Mouse (Mus musculus) urinary bladder, postnatal 25 days (tissue): ENCODE results near the gene Fam49a.
"Not testable (repeated sequence)": the region's sequence is repeated elsewhere in the genome, so short reads cannot be mapped to it uniquely, and the experiment has no call there.

Source experiments
- DNase-seq: peaks from one replicate; pipeline ENCODE4 v3.0.0; 2022; ENCODE audit warnings: low spot score

The Fam49a gene

DNA sequence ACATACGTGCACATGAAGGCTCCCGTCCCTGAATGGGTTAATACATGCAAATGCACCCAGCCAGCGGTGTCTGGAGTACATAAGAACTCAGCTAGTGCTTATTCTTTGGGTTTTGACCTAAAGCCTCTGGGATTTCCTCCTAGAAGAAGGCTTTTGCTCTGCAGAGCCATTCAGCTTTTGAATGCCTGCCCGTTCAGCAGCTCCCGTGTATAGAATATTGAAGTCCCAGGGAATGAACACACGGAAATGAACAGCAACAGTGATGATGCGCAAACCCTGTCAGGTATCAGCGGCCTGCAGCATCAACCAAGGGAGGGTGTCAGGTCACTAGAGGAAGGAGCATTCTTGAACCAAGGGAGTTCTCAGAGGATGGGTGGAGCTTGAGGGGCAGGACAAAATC, 52.4 kb downstream of the Fam49a start:
- no peak for DNase-seq

DNA sequence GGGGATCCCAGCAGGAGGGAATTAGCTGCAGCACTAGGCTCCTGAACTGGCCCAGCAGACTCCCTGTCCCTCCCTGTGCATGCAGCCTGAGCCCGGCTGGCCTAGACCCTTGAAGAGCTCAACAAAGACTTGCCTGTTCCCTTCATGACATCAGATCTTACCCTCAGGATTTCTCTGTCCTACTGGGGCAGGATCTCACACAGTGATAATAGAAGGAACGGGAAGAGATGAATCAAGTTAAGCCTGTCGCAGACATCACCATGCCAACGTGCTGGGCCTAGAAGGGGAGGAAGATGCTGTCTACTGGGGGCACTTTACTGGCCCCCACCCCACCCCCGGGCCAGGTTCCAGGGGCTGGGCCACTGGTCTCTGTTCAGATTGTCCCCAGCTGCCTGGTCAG, 53.1 kb downstream of the Fam49a start:
- DNase-seq = no peak

DNA sequence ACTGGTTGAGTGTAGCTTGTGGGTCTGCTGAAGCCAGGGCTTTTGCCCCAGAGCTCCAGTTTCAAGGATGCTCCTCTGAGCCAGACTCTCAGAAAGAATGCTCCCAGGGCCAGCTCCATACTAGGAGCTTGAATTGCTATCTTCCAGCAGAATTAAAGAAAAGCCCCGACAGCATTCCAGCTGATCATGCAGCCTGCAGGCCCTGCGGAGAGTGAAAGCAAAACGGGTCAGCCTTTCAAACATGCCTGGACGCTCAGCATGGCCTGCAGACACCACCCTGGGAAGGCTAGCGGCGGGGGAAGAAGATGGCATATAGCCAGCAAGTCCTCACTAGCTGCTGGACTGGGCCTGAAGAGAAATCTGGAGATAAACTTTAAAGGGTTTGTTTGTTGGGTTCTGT, 55.0 kb downstream of the Fam49a start:
- no peak for DNase-seq

DNA sequence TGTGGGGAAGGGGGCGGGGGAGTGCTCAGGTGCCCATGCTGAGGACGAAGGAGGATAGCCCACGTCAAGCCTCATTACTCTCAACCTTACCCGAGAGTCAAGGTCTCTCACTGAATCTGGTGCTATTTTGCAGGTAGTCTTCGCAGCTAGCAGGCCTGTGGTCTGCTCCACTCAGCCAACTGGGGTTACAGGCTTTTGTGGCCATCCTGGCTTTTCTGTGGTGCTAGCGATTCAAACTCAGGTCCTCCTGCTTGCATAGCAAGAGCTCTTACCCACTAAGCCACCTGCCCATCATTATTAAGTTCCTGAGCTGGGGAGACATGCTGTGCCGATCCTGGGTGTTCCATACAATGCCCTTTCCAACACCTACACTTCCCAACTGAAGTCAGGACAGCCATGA, 55.7 kb downstream of the Fam49a start:
- DNase-seq = no peak

DNA sequence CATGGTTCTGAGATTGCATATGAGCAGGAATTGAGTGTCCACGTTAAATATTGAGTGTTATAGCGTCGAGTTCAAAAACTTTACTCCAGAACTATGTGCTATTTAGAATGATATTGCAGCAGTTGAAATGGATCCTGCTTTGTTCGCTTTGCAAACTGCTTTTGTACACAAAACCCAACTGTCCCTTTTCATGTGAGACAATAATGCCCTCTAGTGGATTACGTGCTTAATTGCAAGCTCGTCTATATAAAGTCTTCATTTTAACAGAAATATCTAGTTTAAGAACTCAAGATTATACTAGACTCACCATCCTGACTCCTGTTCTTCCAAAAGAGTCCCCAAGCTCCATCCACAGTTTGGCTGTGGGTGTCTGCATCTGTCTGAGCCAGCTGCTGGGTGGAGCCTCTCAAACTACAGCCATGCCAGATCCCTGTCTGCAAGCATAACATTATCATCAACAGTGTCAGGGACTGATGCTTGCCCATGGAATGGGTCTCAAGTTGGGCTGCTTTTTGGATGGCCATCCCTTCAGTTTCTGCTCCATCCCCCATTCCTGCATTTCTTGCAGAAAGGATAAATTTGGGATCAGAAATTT, 56.3 kb downstream of the Fam49a start:
- no peak for DNase-seq

DNA sequence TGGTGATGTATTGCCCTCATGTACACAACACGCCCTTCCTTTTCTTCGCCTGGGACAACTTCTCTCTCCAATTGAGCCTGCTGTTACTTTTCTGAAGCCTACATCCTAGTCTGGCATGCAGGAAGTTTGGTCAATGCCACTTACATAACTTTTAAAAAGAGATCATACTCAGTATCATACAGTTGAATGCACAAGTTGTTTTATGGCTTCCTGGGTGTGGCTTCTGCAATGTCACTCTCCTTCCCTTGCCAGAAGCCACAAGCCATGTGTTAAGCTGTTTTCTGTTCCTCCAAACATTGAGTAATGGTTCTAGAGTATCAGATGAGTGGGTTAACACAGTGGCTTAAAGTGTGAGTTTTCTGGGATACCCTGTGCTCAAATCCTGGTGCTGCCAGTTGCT, 58.8 kb downstream of the Fam49a start:
- no peak for DNase-seq

DNA sequence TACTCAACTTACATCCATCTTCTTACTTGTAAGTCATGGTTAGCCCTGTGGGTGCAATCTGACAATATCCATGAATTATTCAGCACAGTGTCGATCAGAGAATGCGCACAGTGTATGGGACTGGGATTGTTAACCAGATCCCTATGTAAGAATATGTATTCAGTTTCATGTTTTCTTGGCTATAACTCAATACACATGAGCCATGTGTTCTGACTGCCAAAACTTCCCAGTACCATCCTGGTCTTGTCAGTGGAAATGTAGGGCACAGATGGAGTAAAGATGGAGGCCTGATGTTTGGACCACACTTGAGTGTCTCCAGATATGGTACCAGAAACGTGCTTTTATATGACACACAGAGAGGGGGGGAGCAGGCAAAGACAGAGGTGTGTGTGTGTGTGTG, 59.2 kb downstream of the Fam49a start:
- DNase-seq = no peak

DNA sequence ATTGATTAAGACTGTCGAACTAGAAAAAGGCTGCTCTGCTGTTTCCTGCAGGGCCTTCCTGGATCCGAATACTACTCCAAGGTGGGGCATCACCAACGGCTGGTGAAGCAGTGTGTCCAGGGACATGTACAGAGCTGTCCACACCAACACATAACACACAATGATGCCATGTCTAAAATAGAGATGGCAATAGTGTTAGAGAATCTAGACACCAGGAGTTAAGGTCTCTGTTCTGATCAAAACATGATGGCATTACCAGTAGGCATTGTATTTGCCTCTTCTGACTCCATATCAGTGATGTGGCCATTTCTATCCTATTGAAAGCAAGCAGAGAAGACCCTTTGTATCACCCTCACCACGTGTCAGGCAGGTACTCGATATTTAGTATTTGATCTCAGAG, 61.1 kb downstream of the Fam49a start:
- DNase-seq = no peak

DNA sequence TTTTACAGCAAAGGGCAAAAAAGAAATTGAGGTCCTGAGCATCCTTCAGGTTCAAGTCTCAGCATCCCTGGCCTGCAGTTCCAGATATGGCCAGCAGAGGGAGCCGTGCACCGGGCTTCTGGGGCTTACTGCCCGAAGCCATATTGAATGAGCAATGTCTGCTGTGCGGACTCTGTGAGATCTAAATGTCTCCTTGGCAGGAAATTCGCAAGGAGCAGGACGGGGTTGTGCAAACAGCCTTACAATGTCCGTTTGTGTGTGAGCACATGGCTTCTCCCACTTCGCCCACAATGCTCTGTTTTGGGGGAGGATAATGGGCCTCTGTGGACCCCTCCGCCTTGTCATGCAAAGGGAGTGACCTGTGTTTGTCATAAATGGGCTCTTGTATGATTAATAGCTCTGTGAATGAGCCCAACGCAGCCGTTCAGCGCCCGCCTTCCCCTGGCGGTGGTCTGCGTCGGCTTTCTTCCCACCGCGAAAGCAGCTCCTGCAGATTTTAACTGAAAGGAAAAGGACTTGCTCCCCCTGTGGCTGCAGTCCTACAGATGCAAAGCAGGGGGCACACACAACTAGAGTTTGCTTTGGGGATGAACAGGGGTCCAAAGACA, 61.8 kb downstream of the Fam49a start:
- peak; percentile 90 for DNase-seq

DNA sequence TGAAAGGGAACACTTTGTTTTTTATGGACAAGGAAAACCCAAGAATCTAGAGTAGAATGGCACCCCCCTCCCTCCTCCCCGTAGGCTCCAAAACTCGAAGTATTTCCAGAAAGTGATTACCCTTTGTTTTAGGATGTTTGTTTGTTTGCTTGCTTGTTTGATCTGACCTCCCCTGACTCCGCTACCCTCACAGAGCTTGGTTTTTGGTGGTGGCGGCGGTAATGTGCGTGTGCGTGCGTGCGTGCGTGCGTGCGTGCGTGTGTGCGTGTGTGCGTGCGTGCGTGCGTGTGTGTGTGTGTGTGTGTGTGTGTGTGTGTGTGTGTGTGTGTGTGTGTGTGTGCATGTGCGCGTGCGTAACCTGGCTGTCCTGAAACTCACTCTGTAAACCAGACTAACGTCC, 62.3 kb downstream of the Fam49a start:
- not testable (repeated sequence) for DNase-seq

DNA sequence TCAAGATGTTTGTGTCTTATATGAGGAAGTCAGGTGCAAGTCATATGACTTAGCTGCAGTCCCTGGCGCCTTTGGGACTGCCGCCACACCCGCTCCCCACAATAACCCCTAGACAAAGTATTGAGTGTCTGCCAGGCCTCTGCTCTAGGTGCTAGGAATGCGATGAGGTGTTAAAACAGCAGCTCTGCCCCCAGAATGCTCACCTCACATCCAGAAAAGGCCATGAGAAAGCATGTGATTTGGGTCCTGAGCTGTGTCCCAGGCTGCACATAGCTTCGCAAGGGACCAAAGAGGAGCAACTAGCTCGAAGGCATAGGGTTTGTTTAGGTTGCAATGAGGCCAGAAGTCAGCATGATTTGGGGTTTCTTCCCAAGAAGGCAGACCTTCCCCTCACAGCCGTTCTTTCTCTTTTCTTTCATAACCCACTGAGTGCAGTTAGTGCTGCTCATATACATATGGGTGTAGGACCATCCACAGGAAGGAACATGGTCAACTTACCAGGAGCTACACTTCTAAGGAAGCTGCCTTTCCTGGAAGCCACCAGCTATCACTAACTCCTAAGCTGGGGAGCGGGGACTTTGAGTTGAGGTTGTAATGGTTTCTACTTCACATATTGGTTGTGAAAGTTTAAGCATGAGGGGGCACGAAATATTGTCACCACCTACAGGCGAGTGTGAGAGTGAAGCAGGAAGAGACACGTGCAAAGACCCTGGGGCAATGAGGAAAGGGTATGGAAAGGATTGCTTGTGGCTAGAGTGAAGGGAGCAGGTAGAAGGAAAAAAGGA, 71.8 kb downstream of the Fam49a start:
- no peak for DNase-seq

DNA sequence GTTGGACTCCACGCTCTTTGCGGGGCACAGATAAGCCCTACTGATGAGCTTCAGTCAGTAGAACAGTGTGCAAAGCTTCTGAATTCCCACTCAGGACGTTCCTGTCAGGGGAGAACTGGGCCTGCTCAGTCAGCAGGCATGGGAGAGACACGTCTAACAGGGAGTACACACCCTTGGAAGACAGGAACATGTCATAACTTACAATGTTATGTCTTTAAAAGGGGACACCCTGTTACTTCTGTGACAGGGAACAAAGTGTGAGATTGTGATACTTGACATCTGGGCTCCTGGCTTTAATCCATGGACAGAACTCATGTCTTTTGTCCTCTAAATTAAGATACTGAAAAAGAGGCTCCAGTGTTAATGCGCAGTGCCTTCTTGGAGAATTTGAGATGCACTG, 72.5 kb downstream of the Fam49a start:
- no peak for DNase-seq

DNA sequence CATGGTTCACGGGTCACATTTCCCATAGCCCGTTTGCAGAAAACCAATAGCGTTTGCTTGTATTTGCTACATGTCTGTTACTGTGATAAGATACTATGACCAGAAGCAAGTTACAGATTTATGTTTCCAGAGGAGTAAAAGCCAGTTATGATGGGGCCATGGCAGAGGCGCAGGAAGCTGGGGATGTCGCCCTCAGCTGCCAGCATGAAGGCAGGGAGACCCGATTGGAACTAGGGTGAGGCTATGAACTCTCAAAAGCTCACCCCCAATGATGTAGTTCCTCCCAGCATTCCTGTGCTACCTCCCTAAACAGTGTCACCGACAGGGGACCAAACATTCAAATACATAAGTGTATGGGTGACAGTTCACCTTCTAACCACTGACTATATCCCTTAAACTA, 73.6 kb downstream of the Fam49a start:
- no peak for DNase-seq

DNA sequence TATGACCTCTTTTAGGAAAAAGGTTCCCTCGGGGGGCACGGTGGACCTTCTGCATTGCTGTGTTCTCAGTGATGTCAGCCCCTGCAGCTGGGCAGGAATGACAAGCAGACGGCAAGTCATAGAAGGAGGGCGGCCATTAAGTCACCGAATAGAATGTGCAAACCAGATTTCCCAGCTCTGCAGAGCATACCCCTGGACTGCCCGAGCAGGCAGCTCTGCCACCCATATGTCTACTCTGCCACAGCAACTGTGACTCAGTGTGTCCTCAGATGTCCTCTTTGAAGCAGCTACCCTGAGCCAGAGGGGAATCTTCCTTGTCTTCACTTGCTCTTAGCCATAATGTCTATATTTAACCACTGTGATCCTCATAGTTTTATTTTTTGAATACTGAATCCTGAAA, 75.4 kb downstream of the Fam49a start:
- DNase-seq = no peak

DNA sequence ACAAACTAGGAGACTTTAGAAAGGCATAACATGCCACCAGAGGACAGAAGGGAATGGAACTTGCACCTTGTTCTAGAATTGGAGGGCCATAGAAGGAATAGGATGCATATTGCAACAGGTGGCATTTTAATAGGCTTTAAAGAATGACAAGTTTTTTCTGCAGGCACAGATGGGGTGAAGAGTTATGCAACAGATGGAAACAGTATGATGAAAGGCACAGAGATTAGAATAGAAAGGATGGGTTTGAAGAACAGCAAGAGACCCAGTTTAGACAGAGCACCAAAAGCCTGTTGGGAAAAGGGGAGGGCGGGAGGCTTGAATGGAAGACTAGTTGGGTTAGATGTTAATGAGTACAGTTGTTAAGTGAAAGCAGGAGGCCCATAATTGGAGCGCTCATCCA, 81.4 kb downstream of the Fam49a start:
- no peak for DNase-seq

DNA sequence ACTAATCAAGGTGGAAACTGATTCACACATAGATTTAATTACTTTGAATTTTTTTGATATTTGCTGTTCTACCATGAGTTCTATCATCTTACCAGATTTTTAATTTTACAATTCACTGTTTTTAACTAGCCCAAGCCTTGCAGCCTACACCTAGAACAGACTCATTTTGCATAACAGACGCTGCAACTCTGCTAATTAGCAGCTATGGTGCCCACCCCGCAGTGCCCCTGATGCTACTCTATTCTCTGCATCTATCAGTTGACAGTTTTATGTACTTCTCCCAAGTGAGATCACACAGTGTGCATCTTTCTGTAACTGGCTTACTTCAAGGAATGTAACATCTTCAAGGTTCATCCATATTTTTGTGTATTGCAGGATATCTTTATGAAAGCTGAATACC, 86.7 kb downstream of the Fam49a start:
- DNase-seq = no peak

DNA sequence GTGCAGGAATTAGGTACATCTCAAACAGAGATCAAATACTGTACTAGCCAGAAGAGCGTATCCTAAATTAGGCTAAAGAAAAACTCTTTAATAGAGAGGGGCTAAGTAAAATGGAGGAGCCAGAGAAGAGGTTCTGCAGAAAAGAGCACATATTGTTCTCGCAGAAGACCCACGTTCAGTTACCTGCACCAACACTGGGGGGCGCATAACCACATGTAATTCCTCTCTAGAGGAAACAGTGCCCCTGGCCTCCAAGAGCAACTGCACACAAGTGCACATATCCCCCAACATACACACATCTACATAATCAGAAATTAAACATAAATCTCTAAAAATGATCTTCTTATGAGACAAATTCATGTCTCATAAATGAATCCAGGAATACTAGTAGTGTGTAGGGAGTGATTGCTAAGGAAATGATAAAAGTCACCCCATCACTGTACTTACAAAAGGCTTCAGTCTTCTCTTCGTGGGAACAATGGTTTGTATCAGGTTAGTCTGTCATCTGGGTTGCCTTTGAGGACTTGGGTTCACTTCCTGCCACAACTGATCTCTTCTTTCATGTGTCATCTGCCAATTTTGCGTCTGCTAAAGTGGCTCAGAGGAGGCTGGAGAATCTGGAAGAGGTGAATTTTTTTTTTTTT, 87.8 kb downstream of the Fam49a start:
- DNase-seq = no peak

DNA sequence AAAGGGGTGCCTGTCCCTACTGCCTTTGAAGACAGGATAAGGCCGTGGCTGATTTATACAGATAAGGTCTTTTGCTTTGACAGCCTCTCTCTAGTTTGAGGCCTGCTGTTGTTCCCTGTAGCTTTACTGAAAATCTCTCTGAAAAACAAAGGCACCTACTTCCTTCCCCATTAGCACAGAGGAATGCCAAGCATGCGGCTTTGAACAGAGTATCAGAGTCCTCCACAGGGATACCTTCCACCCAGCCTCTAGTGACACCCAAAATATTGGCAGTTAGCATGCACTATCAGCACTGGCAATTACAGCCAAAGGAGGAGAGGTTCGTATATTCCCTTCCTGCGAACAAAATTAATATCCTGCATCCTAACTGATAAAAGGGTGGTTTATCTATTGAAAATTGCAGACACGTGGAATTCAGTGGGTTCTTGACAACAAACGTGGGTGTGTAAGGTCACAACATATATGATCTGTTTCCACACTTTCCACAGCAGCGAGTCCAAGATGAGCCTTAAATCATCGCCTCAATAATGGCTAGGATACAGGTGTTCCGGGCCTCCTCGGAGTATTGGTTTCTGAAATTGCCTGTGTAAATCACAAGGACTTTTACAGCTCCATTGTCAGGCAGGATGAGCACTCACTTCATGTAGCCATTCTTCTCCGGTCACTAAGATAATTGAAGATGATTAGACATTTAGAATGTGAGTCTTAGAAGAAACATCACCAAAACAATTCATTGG, 90.0 kb downstream of the Fam49a start:
- DNase-seq = no peak

DNA sequence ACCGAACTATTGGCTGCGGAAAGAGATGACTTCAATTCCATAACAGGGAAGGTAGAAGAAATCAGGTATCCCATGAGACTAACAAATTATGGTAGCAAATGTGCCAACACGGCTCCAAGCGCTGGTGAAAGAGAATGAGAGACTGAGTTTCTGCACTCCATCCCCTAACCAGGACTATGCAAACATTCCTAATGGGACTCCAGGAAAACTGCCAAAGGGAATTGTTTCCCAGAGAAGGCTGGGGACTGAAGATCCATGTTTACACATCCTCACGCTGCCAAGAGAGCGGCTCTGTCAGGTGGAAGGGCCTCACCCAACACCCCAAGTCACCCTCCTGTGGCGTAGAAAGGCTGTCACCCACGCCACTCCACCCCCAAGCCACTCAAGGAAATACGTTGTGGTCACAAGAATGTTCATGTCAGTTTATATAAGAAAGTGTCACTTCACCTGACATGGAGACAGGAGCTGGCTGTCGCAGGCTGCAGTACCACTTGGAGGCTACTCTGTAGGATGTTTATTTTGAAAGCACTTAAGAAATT, 92.2 kb downstream of the Fam49a start:
- no peak for DNase-seq

DNA sequence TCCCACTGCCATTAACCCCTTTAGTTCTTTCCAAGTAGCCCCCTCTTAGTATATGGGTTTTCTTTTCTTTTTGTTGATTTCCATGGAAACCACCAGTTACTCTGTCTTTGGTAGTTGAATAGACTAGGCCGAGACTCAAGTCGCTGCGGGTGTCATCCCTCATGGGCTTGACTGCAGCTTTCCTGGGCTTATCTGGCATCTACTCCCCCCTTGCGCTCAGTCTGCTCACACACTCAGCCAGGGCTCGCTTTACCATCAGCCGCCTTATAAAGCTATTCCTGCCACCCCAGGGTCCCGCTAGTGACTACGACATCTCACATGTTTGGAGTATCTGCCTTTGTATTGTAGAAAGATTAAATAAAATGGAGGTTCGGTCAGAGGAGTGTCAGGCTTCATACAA, 94.1 kb downstream of the Fam49a start:
- DNase-seq = no peak

DNA sequence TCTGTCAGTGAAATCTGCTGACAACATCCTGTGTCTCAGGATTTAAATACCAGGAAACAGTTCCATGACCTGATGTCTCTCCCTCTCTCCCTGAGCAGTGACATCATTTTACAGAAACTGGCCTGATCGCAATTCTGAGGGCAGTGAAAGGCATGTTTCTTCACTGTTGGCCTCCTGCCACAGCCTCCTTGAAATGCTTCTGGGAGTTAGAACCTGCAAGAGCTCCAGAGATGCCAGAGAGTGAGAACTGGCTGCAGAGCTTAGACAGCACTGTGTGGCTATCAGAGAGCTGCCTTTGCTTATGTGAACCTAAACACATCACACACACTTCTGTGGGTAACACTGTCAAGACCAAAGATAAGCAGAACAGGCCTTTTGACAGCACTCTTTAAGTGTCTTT, 94.5 kb downstream of the Fam49a start:
- no peak for DNase-seq

DNA sequence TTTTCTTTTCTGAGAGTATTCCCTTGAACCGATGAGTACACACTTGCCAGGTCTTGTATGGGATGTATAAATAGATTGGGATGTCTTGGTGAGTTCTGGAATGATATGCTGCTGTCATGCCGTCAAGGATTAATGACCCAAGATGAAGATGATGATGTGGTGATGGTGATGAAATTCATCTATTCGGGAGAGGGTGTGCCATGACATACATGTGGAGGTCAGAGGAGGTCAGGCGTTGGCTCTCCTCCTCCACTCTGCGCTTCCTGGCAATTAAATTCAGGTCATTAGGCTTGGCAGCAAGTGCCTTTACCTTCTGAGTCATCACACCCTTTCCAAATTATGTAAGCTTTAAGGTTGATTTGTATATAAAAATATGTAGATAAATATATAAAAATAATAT, 95.0 kb downstream of the Fam49a start:
- no peak for DNase-seq
